Mouse (Mus musculus): ENCODE results near the gene Rhbdf1. TPM values are rescaled to one million over a fixed set of nuclear protein-coding genes. Genes with fewer than 3 reads are reported as not detected.
"Not testable (repeated sequence)": the region's sequence is repeated elsewhere in the genome, so short reads cannot be mapped to it uniquely, and the experiment has no call there.

Gene Rhbdf1
- polyA plus RNA-seq, 2 experiments, result 3.0 to 5.8 TPM

- not testable (repeated sequence) for H3K4me2 ChIP-seq (ENCODE audit: low read depth); ATAC-seq (ENCODE audit: insufficient read depth); H3K9ac ChIP-seq (replicated peaks); H3K36me3 ChIP-seq (replicated peaks; ENCODE audit: control insufficient read depth, insufficient read depth, low read depth); H3K27me3 ChIP-seq (ENCODE audit: control insufficient read depth, insufficient read depth, low read length); H3K9me3 ChIP-seq (ENCODE audit: control insufficient read depth, low read length); DNase-seq (ENCODE audit: low read depth in 3 of 3, low spot score in 3 of 3); H3K27ac ChIP-seq; H3K4me3 ChIP-seq (ENCODE audit: insufficient read depth in 1 of 2, low read depth in 2 of 2, low read length in 2 of 2)
- 43% methylated on average over 1 of the region's 1 CpGs for WGBS (ENCODE audit: insufficient replicate concordance)
- TF ChIP-seq CTCF (IDR thresholded peaks at IDR 0.05; ENCODE audit: low read depth), result peak; percentile 57
- H3K4me1 ChIP-seq (replicated peaks; ENCODE audit: control insufficient read depth in 2 of 2, insufficient read depth in 2 of 2, low read length in 1 of 2), result peaks cover 5 to 24% of the 10 kb centered on the region in 2 experiments
These were observed 21.1 kb downstream of the Rhbdf1 start for GRCm38 (mm10) chr11:32200992-32201391.

- Histone ChIP-seq H3K9ac (replicated peaks) (no peak within 1 kb of the TSS), H3K36me3 (replicated peaks; ENCODE audit: control insufficient read depth, insufficient read depth, low read depth) (no peaks in the 10 kb centered on the region), H3K4me1 (replicated peaks; ENCODE audit: control insufficient read depth in 2 of 2, insufficient read depth in 2 of 2, low read length in 1 of 2) (peaks cover 5 to 25% of the 10 kb centered on the region in 2 experiments), H3K27ac (no peak within 1 kb of the TSS), H3K27me3 (ENCODE audit: control insufficient read depth, insufficient read depth, low read length) (no peaks in the 10 kb centered on the region), H3K4me2 (ENCODE audit: low read depth) (no peak within 1 kb of the TSS), H3K4me3 (ENCODE audit: insufficient read depth in 1 of 2, low read depth in 2 of 2, low read length in 2 of 2) (no peak within 1 kb of the TSS), H3K9me3 (ENCODE audit: control insufficient read depth, low read length) (no peaks in the 10 kb centered on the region)
- DNase-seq (ENCODE audit: low read depth in 3 of 3, low spot score in 3 of 3), result no peak
- WGBS (ENCODE audit: insufficient replicate concordance), result 17% methylated on average over 10 of the region's 10 CpGs
- TF ChIP-seq EP300 (IDR thresholded peaks at IDR 0.05; ENCODE audit: low read depth), result no peak
- peak; percentile 24; the same call in 1 of the 2 replicates for TF ChIP-seq CTCF (IDR thresholded peaks at IDR 0.05; ENCODE audit: low read depth)
- ATAC-seq (ENCODE audit: insufficient read depth), result no peak
These were observed 22.0 kb downstream of the Rhbdf1 start, which contains the start of gene Il9r for GRCm38 (mm10) chr11:32200075-32200601. TSS of gene Il9r (minus strand) at chr11:32200279.

GRCm38 (mm10) chr11:32199230-32199629 is 22.9 kb downstream of the Rhbdf1 start:
- TF ChIP-seq EP300 (IDR thresholded peaks at IDR 0.05; ENCODE audit: low read depth) (no peak), CTCF (IDR thresholded peaks at IDR 0.05; ENCODE audit: low read depth) (no peak)
- Histone ChIP-seq H3K27ac (no peak overlapping the region), H3K9me3 (ENCODE audit: control insufficient read depth, low read length) (no peaks in the 10 kb centered on the region), H3K4me2 (ENCODE audit: low read depth) (no peak overlapping the region), H3K4me3 (ENCODE audit: insufficient read depth in 1 of 2, low read depth in 2 of 2, low read length in 2 of 2) (no peak overlapping the region), H3K27me3 (ENCODE audit: control insufficient read depth, insufficient read depth, low read length) (no peaks in the 10 kb centered on the region), H3K36me3 (replicated peaks; ENCODE audit: control insufficient read depth, insufficient read depth, low read depth) (no peaks in the 10 kb centered on the region), H3K4me1 (replicated peaks; ENCODE audit: control insufficient read depth in 2 of 2, insufficient read depth in 2 of 2, low read length in 1 of 2) (peaks cover under 1 to 19% of the 10 kb centered on the region in 2 experiments; a peak in 3 of 4 replicates), H3K9ac (replicated peaks) (no peak overlapping the region)
- 23% methylated on average over 6 of the region's 6 CpGs for WGBS (ENCODE audit: insufficient replicate concordance)
- DNase-seq (ENCODE audit: low read depth in 3 of 3, low spot score in 3 of 3), result no peak
- ATAC-seq (ENCODE audit: insufficient read depth), result no peak

GRCm38 (mm10) chr11:32198256-32198955 is 23.7 kb downstream of the Rhbdf1 start:
- no peak overlapping the region for H3K4me3 ChIP-seq (ENCODE audit: insufficient read depth in 1 of 2, low read depth in 2 of 2, low read length in 2 of 2)
- H3K4me1 ChIP-seq (replicated peaks; ENCODE audit: control insufficient read depth in 2 of 2, insufficient read depth in 2 of 2, low read length in 1 of 2), result peaks cover 0 to 18% of the 10 kb centered on the region in 2 experiments; a peak in 2 of 4 replicates
- H3K27me3 ChIP-seq (ENCODE audit: control insufficient read depth, insufficient read depth, low read length), result no peaks in the 10 kb centered on the region
- no peaks in the 10 kb centered on the region for H3K36me3 ChIP-seq (replicated peaks; ENCODE audit: control insufficient read depth, insufficient read depth, low read depth)
- ATAC-seq (ENCODE audit: insufficient read depth) (no peak), DNase-seq (ENCODE audit: low read depth in 3 of 3, low spot score in 3 of 3) (no peak)
- H3K9ac ChIP-seq (replicated peaks), result no peak overlapping the region
- no peak overlapping the region for H3K4me2 ChIP-seq (ENCODE audit: low read depth)
- no peak for TF ChIP-seq CTCF (IDR thresholded peaks at IDR 0.05; ENCODE audit: low read depth)
- no peak for TF ChIP-seq EP300 (IDR thresholded peaks at IDR 0.05; ENCODE audit: low read depth)
- WGBS (ENCODE audit: insufficient replicate concordance), result 45% methylated on average over 14 of the region's 14 CpGs
- H3K27ac ChIP-seq, result no peak overlapping the region
- no peaks in the 10 kb centered on the region for H3K9me3 ChIP-seq (ENCODE audit: control insufficient read depth, low read length)

- no peak overlapping the region for H3K9ac ChIP-seq (replicated peaks)
- ATAC-seq (ENCODE audit: insufficient read depth) (no peak), DNase-seq (ENCODE audit: low read depth in 3 of 3, low spot score in 3 of 3) (no peak)
- no peaks in the 10 kb centered on the region for H3K36me3 ChIP-seq (replicated peaks; ENCODE audit: control insufficient read depth, insufficient read depth, low read depth)
- WGBS (ENCODE audit: insufficient replicate concordance), result 54% methylated on average over 3 of the region's 3 CpGs
- H3K4me2 ChIP-seq (ENCODE audit: low read depth), result no peak overlapping the region
- H3K4me1 ChIP-seq (replicated peaks; ENCODE audit: control insufficient read depth in 2 of 2, insufficient read depth in 2 of 2, low read length in 1 of 2), result peaks cover 0 to 18% of the 10 kb centered on the region in 2 experiments; a peak in 2 of 4 replicates
- H3K4me3 ChIP-seq (ENCODE audit: insufficient read depth in 1 of 2, low read depth in 2 of 2, low read length in 2 of 2), result no peak overlapping the region
- TF ChIP-seq CTCF (IDR thresholded peaks at IDR 0.05; ENCODE audit: low read depth), result no peak
- no peak for TF ChIP-seq EP300 (IDR thresholded peaks at IDR 0.05; ENCODE audit: low read depth)
- H3K27me3 ChIP-seq (ENCODE audit: control insufficient read depth, insufficient read depth, low read length), result no peaks in the 10 kb centered on the region
- no peaks in the 10 kb centered on the region for H3K9me3 ChIP-seq (ENCODE audit: control insufficient read depth, low read length)
- no peak overlapping the region for H3K27ac ChIP-seq
These were observed 24.3 kb downstream of the Rhbdf1 start for GRCm38 (mm10) chr11:32197766-32198165.
